Mouse (Mus musculus) kidney, postnatal 4 days (tissue): ENCODE data around the gene Lyrm4.
"Not testable (repeated sequence)": the region's sequence is repeated elsewhere in the genome, so short reads cannot be mapped to it uniquely, and the experiment has no call there.

Experiments used
- DNase-seq, 2 experiments: peaks; one replicate each; pipeline ENCODE4 v3.0.0; 2021; ENCODE audit warnings: mixed read lengths in 2 of 2

Lyrm4 gene

DNA sequence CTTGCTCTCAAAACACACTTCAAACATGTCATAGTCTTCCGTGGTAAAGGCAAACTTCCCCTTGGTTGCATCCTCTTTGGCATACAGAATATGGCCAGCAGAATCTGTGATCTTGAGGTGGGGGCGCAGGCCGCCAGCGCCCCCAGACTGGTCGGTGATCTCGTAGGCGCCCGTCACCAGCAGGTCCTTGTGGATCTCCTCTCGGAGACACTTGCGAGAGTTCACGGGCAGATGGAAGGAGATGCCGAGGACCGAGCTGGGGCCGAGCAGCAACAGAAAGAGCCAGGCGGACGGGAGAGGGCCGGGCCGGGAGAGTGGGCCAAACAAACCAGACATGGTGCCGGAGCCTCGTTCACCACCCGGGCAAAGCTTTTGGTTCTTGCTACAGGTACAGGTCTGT is 126.1 kb downstream of the Lyrm4 start:
- not testable (repeated sequence) for DNase-seq

DNA sequence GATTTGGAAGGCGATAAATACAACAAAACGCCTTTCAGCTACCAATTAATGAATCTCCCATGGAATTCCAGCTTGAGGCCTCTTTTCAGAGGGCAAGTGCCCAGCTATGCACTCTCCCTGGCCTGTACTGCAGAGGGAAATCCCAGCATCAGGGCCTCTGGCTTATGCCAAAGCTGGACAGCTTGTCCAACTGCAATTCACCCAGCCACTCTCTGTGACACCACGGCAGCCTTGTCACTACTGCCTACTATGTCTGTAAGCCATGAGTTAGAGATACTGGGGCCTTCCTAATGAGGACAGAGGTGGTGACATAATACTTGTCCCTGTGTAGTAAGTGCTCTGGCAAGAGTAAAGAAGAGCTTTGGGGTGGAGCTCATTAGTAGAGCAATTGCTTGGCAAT is 128.0 kb downstream of the Lyrm4 start:
- DNase-seq, result no peak

DNA sequence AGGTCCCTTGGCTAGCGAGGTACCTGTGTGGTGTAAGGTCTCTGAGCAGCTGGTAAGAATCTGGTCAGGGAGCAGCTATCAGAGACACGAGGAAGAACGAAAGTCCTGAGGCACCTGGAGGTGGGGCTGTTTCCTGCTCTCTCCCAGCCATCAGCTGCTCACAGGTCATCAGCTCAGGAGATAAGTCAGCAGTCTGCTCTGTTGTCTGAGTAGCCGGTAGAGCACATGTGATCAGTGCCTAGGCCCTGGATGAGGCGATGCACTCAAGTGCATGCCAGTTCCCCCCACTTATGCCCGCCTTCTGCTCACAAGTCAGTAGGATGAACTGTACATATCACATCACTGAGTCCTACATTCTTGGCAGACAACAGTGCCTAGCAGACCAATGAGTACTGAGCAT is 134.3 kb downstream of the Lyrm4 start:
- no peak for DNase-seq

DNA sequence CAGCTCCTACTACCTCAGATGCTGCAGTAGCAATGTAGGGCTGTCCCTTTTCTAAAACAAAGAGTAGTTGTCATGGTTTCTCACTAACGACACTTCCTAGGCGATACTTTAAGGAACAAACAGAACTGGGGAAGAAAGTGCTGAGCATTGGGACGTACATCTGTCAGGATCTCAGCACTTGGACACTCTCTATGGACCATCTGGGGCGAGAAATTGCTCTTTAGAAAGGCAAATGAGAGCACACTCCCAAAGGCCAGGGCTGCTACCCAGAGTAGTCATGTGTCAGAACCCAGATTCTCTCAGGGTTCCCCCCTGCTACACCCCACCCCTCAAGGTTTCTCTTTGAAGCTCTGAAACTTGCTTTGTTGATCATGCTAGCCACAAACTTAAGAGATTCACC is 136.9 kb downstream of the Lyrm4 start:
- no peak for DNase-seq

DNA sequence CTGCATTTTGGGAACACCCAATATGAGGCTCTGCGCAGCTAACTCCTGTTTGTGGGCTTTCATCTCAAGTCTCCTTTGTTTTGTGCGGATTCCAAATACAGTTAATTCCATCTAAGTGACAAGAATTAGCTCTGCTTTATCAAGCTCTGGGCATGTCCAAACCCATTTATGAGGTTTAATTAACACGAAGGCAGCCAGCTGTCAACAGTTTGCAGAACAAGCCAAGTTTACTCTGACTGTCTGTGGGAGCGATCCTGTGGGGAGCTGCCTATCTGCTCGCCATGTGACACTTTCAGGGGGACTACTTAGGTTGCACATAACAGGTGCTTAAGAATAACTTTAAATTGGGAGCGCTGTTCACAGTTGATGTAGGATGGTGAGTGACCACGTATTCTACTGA is 140.4 kb downstream of the Lyrm4 start:
- DNase-seq, result no peak

DNA sequence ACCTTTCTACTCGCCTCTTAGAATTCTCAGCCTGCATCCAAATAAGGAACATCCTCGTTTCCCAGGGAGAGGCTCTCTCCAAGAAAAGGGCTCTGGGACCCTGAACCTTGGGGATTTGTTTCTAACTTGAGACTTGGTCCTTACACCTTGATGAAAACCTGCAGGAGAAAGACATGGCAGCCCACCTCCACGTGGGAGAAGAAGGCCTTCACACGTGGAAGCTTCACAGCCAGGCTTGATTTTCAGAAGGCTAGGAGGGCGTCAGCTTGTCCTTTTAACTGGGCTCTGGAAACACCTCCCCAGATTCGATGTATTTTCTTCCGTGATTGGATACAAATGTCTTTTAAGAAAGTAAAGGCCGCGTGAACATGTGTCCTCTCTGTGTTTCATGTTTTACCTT is 147.5 kb downstream of the Lyrm4 start:
- no peak for DNase-seq

DNA sequence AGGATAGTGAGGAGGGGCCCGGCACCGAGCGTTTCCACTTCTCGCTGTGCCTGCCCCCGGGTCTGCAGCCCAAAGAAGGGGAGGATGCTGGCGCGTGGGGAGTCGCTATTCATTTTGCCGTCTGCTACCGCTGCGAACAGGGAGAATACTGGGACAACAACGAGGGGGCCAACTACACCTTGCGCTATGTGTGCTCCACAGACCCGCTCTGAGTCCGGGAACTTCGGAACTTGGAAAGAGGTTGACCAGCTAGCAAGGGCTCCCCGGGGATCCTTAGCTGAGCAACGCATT is 147.9 kb downstream of the Lyrm4 start:
- peak; percentile 9 to 16 for DNase-seq

DNA sequence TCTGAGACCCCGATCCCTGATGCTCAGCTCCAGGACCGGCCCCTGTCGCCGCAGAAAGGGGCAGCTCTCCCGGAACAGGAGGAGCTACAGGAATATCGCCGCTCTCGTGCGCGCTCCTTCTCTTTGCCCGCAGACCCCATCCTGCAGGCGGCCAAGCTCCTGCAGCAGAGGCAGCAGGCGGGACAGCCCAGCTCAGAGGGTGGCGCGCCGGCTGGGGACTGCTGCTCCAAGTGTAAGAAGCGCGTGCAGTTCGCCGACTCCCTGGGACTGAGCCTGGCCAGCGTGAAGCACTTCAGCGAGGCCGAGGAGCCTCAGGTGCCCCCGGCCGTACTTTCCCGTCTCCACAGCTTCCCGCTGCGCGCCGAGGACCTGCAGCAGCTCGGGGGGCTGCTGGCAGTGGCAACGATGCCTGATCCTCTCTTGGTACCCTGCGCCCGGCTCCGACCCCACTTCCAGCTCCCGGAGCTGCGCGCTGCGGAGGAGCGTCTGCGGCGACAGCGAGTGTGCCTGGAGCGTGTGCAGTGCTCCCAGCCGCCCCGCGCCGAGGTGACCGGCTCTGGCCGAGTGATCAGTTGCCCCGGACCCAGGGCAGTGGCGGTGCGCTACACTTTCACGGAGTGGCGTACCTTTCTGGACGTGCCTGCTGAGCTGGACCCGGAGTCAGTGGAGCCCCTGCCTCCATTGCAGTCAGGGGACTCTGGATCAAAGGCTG is 148.5 kb downstream of the Lyrm4 start:
- peak; percentile 57 to 73 for DNase-seq

DNA sequence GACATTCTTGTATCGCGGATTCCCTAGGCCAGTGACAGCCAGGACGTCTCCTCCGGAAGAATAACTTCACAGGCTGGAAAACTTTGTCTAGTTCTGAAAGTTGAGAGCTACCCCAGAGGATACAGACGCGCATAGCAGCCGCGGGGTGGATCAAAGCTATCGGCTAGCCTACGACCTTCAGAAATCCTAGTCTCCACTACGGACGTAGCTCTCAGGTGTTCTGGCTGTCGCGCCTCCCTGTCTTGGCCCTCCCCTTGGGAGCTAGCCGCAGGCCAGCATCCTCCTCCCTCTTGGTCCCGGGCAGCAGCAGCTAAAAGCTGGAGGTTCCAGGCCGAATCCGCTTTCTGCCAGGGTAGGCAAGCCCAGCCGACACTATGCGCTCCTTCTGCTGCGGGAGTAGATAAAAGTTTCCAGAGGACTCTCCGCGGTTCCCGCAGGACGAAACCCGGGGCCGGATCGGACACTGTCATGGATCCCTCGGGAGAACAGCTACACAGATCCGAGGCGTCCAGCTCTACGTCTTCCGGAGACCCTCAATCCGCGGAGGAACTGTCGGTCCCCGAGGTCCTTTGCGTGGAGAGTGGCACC is 149.1 kb downstream of the Lyrm4 start:
- peak; percentile 45 to 60 for DNase-seq

DNA sequence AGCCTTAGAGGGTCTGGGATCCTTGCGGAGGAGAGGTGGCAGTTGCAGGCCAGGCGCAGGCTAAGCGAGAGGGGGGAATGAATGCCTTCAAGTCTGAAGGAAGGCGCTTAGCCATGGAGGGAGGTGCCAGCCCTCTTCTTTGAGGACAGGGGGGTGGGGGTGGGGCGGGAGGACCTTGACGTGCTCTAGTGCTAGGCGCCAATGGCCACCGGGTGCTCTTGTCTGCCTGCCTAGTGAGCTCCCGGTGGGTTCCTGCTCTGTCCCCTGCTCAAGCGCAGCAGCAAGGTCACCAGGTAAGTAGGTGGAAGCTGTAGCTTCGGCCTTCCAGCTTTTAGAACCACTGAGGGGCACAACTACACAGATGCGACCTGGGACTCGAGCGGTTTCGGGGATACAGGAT is 149.6 kb downstream of the Lyrm4 start:
- no peak for DNase-seq

DNA sequence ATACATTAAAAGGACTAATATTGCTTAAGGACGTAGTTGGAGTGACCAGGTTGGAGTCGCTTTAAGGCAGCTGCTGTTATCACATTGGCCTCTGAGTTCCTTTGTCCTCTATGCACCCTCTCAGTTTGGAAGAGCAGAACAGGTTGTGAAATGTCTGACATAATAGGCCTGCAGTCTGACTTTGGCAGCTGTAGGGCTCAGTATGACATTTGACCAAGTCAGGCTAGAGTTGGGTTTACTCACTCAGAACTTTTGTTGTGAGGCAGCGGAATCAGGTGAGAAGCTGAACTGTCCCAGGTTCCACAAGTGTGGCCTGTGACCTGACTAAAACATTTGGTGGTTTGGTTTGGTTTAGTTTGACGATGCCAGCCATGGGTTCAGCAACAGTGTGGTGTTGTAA is 153.7 kb downstream of the Lyrm4 start:
- DNase-seq, result no peak

DNA sequence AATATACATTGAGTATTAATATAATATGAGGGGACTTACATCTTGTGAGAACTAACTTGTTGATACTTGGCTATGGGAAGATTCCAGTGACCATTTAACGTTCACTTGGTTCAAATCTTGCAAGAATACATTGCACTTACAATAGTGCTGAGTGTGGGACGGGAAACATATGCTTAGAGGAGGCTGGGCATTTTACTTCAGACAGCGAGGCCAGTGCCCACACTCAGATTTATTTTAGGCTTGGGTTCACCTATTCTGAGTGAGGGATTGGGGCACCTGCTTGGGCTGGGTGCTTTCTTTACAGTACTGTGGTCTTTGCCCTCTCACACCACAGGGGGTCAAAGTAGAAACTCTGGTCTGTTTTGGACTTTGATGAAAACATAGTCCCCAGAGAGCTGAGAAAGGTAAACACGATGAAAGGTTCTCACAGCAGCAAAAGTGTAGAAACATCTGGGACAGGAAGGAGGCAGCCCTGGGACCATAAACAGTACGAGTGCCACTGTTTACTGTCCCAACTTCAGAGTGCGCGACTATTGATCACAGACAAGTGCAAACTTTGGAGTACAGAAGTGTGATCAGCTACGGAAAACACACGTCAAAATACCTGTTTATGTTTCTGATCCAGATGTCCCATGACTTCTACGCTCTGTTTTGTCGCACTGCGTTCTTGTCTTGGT is 157.8 kb downstream of the Lyrm4 start:
- no peak for DNase-seq

DNA sequence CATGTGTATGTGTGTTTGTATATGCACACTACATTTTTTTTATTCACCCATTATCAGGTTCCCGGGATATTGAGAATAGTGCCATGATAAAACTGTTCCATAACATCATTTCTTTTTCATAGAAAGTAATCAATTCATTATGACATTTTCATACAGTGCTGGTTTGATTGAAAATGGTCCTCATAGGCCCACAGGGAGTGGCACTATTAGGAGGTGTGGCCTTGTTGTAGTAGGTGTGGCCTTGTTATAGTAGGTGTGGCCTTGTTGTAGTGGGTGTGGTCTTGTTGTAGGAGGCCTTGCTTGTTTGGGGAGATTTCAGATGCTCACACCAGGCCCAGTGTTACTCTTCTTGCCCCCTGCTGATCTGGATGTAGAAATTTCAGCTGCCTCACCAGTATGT is 158.8 kb downstream of the Lyrm4 start, which contains the start of gene Ppp1r3g:
TSS of gene Ppp1r3g (plus strand) at position 301 of the 400 bp plus-strand sequence.
- no peak for DNase-seq

DNA sequence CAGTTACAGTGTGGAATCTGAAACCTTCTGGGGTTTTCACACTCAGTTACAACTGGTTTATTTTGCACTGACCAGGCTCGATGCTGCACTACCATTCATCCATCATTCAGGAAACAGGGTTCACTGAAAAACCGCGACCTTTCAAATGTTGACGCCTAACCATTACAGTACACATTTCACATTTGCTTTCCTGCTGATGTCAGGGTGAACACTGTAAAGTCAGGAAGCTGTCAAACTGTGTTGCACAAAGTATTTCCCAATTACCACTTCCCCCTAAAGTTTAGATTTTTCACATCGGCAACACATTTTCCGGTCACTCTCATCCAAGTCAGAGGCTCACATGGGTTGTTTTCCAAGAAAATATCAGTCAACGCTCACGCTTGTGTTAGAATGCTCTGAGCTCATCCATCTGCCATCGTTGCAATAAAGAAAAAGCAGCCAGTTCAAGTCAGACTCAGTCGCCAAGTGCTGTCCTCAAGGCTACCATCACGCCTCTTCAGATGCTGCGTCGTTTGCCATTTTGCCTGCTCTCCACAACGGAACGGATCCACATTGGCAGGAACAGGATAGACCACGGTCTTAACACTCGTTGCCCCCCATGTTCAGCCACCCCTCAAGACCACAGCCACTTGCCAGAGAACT is 167.4 kb downstream of the Lyrm4 start:
- DNase-seq, result peak; percentile 8 to 12

DNA sequence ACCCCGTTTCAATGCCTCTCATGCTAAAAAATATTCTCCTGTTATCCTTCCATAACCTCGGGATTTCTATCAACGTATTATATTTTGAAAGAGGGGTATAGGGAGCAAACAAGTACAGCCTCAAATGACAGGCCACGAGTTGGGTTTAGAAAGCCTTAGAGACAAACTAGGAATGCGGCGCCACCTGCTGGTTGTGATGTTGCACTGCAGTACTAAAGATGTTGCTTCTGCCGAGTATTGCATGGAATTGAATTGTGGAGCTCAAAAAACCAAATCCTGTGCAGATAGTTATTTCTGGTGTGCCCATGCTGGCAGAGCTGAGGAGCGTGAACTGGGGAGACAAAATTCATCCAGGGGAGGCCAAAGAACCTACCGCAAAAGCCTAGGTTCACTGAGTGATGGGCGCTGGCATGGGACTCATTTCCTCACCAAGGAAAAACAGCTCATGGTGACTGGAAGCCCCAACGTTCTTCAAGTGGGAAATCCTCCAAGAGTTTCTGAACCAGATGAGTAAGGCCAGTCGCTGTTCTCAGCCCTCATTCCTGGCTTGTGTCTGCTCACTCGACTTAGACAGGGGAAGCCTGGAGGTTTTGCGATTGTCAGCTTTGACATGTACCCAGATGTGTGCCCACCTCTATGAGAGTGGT is 169.8 kb downstream of the Lyrm4 start:
- DNase-seq, result peak; percentile 87

DNA sequence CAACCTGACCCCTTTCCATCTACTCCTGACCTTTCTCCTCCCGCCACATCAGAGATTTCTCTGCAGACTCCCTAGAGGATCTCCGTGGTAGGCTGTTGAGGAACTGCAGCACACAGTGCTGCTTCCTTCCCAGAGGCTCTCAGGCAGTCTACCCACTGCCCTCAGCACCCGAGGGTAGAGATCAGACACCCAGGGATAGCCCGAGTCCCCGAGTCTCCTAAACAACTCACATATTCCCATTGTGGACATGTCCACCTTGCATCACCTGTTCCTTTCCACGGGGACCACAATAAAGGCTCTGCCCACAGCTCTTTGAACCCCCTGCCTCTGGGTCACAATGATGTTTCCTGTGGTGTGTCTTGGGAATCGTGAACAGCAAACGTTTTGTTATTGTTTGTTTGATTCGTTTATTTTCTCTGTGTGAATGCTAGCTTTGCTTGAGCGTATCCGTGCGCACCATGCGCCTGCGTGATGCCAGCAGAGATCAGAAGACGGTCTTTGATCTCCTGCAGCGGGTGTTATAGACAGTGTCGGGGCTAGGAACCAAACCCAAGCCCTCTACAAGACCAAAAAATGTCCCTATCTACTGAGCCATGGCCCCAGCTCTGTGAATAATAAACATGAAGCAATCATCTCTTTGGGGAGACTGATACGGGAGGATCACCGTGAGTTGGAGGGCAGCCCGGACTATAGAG is 170.5 kb downstream of the Lyrm4 start:
- no peak for DNase-seq

DNA sequence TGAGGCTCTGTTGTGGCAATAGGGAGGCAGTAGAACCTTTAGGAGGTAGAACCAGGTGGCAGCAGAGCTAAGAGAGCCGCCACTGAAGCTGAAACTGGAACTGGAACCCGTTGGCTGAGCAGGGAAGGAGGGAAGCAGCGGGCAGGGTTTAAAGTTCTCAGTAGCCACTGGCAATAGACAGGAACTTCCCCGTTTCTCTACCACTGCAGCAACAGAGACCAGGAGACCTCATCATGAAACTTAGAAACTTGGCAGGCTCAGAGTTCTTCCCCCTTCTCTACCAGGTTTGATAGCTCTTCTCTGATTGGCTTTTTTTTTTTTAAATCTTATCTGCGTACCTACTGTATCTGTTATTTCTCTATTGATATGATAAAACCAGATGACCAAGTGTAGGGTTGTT is 176.4 kb downstream of the Lyrm4 start:
- no peak for DNase-seq

DNA sequence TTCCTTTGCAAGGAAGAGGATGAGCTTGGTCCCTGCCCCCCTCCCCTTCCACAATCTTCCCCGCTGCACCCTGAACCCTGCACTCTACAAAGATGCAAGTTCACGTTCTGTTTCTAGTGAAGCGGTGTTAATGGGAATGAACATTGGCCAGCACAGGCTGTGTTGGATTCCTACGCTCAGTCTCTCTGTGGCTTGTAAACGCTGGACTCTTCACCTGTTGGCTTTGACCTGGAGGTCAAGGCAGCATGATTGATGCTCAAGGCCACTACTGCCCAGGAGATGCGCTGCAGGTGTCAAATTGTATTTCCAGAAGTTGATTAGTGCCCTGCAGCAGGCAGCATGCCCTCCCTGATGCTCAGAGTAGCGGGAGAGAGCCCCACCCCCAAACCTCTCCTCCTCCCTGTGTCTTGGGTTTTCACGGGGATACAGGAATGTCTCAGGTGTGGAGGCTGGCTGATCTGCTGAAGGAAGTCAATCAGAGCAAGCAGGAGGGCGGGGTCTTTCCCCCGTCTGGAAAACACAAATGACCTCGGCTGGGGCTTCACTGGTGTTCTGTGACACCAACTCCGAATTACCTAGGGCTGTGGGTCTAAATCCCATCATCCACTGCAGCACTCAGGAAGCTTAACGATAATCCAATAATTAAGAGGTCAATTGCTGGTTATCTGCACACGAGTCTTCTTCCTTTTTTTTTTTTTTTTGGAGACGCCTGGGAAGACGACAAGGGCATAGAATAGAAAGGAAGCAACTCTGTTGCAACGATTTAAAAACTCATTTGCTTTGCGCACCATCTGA is 177.3 kb downstream of the Lyrm4 start:
- DNase-seq, result no peak

DNA sequence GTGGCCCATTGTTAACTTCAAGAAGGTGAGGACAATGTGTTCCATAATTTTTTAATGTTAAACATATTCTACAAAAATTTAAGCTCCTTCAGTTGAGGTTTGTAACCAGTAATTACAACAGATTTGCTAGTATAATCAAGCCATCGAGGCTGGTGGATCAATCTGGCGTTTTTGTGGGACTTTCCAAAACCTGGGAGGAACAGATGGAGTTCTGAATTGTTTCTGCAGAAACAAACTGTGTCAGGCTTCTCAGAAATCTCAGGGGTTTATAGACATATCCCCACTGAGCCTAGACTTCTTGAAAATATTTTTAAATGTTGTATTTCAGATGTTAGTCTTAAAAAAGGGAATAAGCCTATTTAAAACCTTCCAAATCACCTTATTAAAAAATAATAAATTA is 179.3 kb downstream of the Lyrm4 start:
- no peak for DNase-seq
